Mouse (Mus musculus) urinary bladder, postnatal 4 days (tissue): Measurements from ENCODE around the gene Cluap1.

Experiments
- DNase-seq, 2 experiments: peaks; one replicate each; pipeline ENCODE4 v3.0.0; 2021 to 2022; ENCODE audit warnings: low spot score in 2 of 2

The Cluap1 gene

DNA sequence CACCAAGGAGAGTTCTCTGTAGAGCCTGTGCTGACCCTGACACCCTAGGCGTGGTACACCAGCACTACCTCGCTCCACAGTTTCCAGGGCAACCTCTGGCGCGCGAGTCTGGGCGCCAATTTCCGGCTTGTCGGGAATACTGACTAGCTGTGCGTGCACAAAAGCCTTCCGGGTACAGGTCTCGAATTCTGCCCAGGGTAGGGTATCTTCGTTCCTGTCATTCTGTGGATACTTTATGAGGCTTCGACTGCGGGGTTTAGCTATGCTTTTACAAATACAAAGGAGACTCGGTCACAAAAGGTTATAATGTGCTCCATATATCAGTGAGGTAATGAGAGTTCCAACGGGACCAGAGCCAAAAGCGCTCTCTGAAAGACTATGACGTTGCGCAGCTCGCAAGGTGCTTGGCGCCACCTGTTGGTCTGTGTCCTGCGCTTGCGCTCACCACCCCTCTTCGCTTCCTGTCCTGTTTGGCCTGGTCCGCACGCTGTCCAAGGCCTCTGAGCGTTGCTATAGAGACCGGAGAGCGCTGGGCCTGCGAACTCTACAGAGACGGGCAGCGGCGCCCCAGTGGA lies at the start of gene Cluap1, which contains the start of gene 1700037C18Rik:
Cluap1 (plus strand) TSS at position 265 of the 575 bp plus-strand sequence.
1700037C18Rik (minus strand) TSS at position 153 of the 575 bp plus-strand sequence.
- DNase-seq: peak; percentile 87 to 90

DNA sequence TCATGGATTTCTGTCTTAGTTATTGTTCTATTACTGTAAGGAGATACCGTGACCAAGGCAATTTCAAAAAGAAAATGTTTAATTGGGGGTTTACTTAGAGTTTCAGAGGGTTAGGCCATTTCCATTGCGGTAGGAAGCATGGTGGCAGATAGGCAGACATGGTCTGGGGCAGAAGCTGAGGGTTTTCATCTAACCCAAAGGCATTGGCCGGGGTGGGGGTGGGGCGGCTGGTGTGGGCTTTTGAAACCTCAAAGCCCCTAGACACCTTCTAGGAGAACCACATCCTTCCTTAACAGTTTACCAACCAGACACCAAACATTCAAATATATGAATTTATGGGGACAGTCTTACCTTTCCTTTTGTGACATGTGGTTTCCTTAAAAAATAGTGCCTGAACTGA lies 49.3 kb upstream of the Cluap1 start:
- no peak for DNase-seq

DNA sequence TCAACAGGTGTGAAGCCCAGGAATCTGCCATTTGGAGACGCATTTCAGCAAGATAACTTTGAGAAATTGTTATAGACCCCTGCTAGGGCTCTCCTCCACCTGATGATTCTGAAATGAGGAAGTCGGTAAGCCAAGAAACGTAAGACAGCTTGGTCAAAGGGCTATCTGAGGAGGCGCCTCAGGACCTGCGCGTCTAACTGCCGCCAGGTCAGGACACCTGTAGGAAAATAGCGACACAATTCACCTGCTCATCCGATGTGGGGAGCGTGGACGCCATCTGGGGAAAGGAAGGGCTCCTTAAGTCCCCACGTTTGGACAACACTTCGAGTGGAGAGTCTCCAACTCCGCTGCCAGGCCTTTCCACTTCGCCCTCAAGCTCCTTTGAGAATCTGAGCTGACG lies 36.8 kb upstream of the Cluap1 start:
- DNase-seq: no peak

GRCm38 (mm10) chr16:3872216-3873047 lies 36.2 kb upstream of the Cluap1 start, which contains the start of gene Naa60:
Gene Naa60, plus strand, starts transcription at chr16:3872375.
- DNase-seq: peak; percentile 85 to 86

DNA sequence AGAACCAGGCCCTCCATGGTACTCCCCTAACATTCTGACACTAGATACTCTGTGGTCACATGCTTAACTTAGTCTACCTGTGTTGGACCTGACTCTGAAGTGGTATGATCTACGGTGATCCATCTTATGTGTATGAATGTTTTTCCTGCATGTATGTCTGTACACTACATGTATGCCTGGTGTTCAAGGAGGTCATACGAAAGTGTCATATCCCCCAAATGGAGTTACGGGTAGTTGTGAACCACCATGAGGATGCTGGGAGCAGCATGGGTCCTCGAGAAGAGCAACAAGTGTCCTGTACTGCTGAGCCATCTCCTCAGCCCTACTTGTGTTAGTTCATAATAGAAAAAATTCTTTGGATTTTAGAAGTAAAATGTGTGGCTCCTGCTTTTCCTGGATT lies 32.3 kb upstream of the Cluap1 start:
- DNase-seq: no peak

DNA sequence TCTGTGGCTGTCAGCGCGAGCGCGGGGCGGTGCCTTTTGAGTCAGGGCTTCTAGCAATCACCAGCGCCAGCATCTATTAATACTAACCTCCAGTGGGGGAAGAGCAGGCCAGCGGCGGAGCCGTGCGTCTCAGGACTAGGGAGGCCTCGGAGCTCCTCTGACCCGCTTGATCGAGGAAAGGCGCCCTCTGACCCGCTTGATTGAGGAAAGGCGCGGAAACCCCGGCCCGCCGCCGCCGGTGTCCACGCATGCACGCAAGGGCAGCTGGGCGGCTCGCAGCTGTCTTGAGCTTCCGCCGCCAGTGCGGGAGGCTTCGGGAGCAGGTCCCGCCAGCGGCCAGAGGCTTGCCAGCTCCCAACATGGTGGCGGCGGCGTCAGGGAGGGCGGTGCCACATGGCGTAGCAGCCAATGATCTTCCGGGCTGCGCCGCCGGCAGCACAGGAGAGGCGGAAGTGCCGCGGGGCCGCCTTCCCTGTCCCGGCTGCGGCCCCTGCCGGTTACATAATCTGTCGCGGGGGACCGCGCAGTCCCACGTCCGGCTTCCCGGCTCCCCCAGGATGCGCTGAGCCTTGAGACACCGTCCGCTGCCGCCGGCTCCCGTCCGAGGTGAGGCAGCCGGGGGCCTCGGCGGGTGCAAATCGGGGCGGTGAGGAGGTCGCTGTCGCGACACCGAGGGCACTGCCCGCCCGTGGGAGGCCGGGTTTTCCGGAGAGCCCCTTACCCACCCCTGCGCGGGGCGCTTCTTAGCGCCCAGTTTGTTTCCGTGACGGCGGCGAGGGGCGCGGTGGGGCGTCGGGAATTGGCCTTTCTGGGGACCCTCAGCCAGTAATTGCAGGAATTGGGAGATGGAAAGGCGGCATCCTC lies 24.2 kb upstream of the Cluap1 start, which contains the start of the genes Zfp597 and Gm20695:
Zfp597 (minus strand) TSS at position 361 of the 864 bp plus-strand sequence.
Gm20695 (plus strand) TSS at position 448 of the 864 bp plus-strand sequence.
- DNase-seq: peak; percentile 93 to 94

- DNase-seq: no peak
Observed at GRCm38 (mm10) chr16:3885065-3885670, 23.4 kb upstream of the Cluap1 start.

- no peak for DNase-seq
Observed at GRCm38 (mm10) chr16:3891621-3892295, 16.8 kb upstream of the Cluap1 start.

DNA sequence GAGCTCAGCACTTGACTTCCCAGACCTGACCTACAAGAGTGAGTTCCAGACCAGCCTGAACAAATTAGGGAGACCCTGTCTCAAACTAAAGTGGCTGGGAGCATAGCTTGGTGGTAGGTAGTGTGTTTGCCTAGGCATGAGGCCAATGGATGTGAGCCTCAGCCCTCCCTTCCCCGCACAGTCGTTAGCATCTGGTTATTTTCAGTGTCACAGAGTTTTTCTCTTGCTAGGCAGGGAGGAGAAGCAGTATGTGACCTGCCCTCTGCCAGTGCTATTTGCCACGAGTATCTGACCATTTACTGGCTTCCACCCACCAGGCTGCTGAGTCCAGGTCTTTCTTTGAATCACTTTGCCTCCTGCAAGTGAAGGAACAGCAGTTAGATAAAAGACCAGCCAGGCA lies 14.9 kb upstream of the Cluap1 start:
- no peak for DNase-seq

- peak in 1 of 2 experiments; percentile 28 for DNase-seq
Observed at GRCm38 (mm10) chr16:3895173-3895792, 13.3 kb upstream of the Cluap1 start.

GRCm38 (mm10) chr16:3896046-3896445 lies 12.6 kb upstream of the Cluap1 start:
- no peak for DNase-seq

- no peak for DNase-seq
Observed at GRCm38 (mm10) chr16:3896553-3896952, 12.0 kb upstream of the Cluap1 start.

DNA sequence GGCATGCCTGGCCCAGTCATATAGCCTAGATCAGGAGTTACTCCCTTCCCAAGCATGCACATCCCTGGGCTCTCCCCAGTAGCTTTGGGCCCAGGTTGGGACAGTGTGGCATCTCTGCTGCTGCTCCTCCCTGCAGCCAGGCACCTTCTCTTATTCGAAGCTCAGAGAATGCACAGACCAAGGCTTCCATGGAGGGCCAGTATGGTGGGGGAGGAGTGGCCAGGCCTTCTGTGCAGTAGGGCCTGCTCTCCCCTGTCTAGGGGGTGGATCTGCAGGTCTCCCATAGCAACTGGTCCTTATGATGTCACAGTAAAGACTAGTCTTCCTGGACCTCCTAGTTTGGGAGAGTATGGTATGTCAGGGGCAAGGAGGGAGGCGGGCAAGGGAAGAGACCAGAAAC lies 1.1 kb upstream of the Cluap1 start:
- no peak for DNase-seq

DNA sequence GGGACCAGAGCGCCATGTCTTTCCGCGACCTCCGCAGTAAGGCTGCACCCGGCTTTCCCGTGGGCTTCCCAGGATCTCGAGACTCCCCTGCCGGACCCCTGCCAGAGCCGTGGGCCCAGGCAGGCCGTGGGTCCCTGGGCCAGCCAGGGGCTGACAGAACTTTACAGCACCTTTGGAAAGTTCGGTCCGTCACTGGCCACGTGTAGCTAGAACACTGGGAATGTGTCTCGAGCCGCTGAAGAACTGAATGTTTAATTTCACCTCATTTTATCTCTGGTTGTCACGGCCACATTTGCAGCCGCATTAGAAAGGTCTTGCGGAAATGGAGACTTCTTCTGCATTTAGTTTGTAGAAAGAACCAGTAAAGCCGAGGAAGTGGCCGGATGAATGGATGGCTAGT lies 517 bp downstream of the Cluap1 start:
- DNase-seq: no peak

GRCm38 (mm10) chr16:3920756-3921155 lies 12.2 kb downstream of the Cluap1 start:
- DNase-seq: no peak

- DNase-seq: no peak
Observed at GRCm38 (mm10) chr16:3923515-3923914, 14.9 kb downstream of the Cluap1 start.

- DNase-seq: no peak
Observed at GRCm38 (mm10) chr16:3923966-3924365, 15.4 kb downstream of the Cluap1 start.

GRCm38 (mm10) chr16:3928582-3928981 lies 20.0 kb downstream of the Cluap1 start:
- DNase-seq: no peak

GRCm38 (mm10) chr16:3929151-3929550 lies 20.6 kb downstream of the Cluap1 start:
- no peak for DNase-seq

- no peak for DNase-seq
Observed at GRCm38 (mm10) chr16:3933536-3933935, 24.9 kb downstream of the Cluap1 start.
